Mouse (Mus musculus) ES-Bruce4 (cell line): ENCODE data around the gene Prpf40b.

Experiments used
- CTCF ChIP-seq: IDR thresholded peaks from one replicate; pipeline ENCODE4 v1.8.1; 2011; ENCODE audit warnings: low read depth, low read length
- EP300 ChIP-seq: IDR thresholded peaks from 2 replicates; pipeline ENCODE4 v1.6.1; 2011; ENCODE audit warnings: low read depth, low read length; ENCODE audit not compliant: insufficient read depth
- POLR2A ChIP-seq: IDR thresholded peaks from one replicate; pipeline ENCODE4 v1.8.1; 2011; ENCODE audit warnings: low read length; ENCODE audit not compliant: insufficient read depth

DNA sequence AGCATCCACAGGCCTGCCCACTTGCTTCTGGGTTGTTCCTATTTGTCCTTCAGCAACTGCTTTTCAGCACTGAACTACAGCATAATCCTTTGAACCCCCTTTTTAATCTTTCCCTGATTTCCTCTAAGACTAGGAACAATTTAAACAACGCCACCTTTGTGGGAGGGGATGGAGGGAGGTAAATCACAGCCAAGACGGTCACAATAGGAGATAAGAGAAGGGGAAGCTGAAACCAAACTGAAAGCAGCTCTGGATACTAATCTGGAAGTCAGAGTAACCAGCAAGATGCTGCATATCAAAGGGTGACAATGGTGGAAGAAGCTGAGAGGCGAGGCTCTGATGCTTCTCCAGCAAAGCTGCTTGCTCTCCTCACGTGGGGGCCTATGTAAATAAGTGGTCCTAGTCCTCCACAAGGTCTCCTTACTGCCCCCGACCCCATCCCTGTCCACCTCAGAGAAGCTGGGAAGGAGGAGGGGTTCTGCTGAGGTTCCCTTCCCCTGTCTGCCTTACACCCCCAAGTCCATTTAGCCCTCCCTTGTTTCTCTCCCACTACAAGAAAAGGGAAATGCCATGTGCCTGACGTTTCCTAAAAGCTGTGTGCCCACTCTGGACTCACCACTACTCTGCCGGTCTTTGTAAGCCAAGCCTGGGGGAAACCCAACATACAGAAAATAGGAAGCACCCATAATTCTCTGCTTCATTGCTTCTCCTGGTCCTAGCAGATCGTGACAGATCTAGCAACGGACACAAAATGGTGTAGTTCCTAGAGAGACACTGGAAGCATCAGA is 47.5 kb downstream of the Prpf40b start:
- TF ChIP-seq POLR2A: no peak
- TF ChIP-seq CTCF: no peak
- TF ChIP-seq EP300: no peak
